Mouse (Mus musculus): ENCODE data around the gene Rnf43. TPM values are rescaled to one million over a fixed set of nuclear protein-coding genes. Genes with fewer than 3 reads are reported as not detected.

Rnf43 gene
- polyA plus RNA-seq, 1 experiment from 2014 or later, result 3.8 TPM

DNA sequence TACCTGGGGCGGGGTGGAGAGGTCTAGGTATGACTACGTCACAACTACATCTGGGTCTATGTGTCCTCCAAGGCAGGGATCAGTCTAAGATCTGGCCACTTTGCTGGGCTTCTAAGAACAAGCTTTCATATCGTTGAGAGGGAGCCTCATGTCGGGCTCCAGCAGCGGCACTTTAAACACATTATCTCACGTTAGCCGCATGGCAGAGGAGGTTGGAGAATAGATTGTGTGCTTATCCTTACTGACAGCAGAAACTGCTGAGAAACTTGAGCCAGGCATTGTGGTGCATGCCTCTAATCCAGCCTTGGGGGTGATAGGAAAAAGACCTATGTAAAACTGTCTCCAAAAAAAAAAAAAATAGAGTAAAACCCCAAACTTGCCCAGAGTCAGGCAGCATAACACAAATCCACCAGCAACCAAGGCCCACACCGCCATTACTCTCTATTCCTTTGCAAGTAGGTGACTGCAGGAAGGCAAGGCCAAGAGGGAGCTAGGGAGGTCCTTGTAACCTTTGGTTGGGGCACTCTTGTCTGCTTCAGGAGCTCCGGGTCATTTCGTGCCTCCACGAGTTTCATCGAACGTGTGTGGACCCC, 67.2 kb downstream of the Rnf43 start:
- peaks cover 100% of the 10 kb centered on the region for H3K4me1 ChIP-seq (replicated peaks)
- H3K4me2 ChIP-seq, result peak overlapping the region; percentile 71
- ATAC-seq (ENCODE audit: low read depth) (peak; percentile 56), DNase-seq (peak; percentile 76)
- peak overlapping the region; percentile 53 for H3K4me3 ChIP-seq (replicated peaks)
- WGBS (ENCODE audit: insufficient replicate concordance), result 34% methylated on average over 13 of the region's 13 CpGs
- H3K9ac ChIP-seq, result peak overlapping the region; percentile 74
- H3K27me3 ChIP-seq, result no peaks in the 10 kb centered on the region
- H3K36me3 ChIP-seq, result peaks cover 29% of the 10 kb centered on the region
- peak overlapping the region; percentile 99 for H3K27ac ChIP-seq
- H3K9me3 ChIP-seq (replicated peaks), result no peaks in the 10 kb centered on the region

DNA sequence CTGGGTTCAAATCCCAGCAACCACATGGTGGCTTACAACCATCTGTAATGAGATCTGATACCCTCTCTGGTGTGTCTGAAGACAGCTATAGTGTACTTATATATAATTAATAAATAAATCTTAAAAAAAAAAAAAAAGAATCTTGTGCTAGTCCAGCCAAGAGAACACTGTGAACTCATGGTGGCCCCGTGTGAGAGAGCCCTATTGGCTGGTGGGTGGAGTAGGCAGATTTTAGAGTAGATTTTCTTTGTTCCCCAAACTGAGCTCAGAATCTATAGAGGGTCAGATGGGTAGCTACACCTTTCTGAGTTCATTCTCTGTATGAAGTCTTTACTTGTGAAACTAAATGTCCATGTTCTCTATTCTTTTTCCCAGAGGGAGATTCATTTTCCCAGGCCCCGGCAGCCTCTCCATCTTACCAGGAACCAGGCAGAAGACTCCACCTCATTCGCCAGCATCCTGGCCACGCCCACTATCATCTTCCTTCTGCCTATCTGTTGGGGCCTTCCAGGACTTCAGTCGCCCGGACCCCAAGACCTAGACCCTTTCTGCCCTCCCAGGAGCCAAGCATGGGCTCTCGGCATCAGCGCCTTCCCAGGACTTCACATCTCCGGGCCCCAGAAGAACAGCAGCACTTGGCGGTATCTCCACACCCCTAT, 68.3 kb downstream of the Rnf43 start:
- Histone ChIP-seq H3K4me2 (peak overlapping the region; percentile 71), H3K36me3 (peaks cover 29% of the 10 kb centered on the region), H3K4me3 (replicated peaks) (peak overlapping the region; percentile 53; the same call in 1 of the 2 replicates), H3K27ac (peak overlapping the region; percentile 99), H3K27me3 (no peaks in the 10 kb centered on the region), H3K9ac (peak overlapping the region; percentile 74), H3K4me1 (replicated peaks) (peaks cover 100% of the 10 kb centered on the region), H3K9me3 (replicated peaks) (no peaks in the 10 kb centered on the region)
- ATAC-seq (ENCODE audit: low read depth) (no peak), DNase-seq (no peak)
- WGBS (ENCODE audit: insufficient replicate concordance), result 53% methylated on average over 10 of the region's 10 CpGs

DNA sequence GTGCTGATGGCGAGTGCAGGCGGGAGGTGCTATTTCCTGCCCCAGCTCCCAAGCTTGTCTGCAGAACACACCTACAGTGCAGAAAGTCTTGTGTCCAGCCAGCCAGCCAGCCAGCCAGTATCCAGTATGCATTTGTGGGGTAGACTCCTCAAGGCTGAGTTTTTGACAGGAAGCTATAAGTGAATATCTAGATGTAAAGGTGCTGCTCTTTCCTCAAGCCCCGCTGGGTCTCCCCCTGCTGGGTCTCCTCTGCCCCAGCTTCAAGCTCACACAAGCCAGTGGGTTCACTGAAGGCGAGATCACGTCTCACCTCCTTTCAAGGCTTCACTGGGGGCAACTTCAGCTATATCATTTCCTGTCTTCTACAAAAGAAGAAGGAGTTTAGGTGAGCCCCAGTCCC, 71.8 kb downstream of the Rnf43 start:
- H3K4me3 ChIP-seq (replicated peaks), result peak overlapping the region; percentile 31
- H3K4me2 ChIP-seq, result peak overlapping the region; percentile 71
- ATAC-seq (ENCODE audit: low read depth) (no peak), DNase-seq (no peak)
- H3K4me1 ChIP-seq (replicated peaks), result peaks cover 82% of the 10 kb centered on the region
- WGBS (ENCODE audit: insufficient replicate concordance), result 42% methylated on average over 5 of the region's 5 CpGs
- H3K27me3 ChIP-seq, result no peaks in the 10 kb centered on the region
- peak overlapping the region; percentile 82 for H3K9ac ChIP-seq
- no peaks in the 10 kb centered on the region for H3K9me3 ChIP-seq (replicated peaks)
- peak overlapping the region; percentile 99 for H3K27ac ChIP-seq
- peaks cover 33% of the 10 kb centered on the region for H3K36me3 ChIP-seq

DNA sequence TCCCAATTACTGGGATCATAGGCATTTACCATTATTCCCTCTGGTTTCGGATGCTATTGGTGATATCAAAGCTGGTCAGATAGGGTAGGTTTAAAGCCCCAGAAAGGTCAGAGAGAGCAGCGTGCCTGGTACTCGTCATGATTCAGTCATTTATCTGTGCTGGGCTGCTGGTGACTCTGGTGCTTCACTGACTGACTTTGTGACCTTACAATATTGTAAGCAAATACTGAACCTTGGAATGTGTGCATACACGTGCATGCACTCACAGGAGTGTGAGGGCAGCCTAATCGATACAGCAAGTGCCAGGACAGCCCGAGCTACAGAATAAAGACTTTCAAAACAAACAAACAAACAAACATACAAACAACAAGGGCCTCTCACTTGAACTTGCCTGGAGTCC, 73.2 kb downstream of the Rnf43 start:
- no peaks in the 10 kb centered on the region for H3K27me3 ChIP-seq
- 28% methylated on average over 6 of the region's 6 CpGs for WGBS (ENCODE audit: insufficient replicate concordance)
- ATAC-seq (ENCODE audit: low read depth), result peak; percentile 13; the same call in 1 of the 2 replicates
- DNase-seq, result no peak
- no peaks in the 10 kb centered on the region for H3K9me3 ChIP-seq (replicated peaks)
- peak overlapping the region; percentile 91 for H3K4me2 ChIP-seq
- H3K36me3 ChIP-seq, result peaks cover 47% of the 10 kb centered on the region
- H3K4me3 ChIP-seq (replicated peaks), result peak overlapping the region; percentile 92
- peak overlapping the region; percentile 99 for H3K27ac ChIP-seq
- peak overlapping the region; percentile 82 for H3K9ac ChIP-seq
- H3K4me1 ChIP-seq (replicated peaks), result peaks cover 76% of the 10 kb centered on the region

DNA sequence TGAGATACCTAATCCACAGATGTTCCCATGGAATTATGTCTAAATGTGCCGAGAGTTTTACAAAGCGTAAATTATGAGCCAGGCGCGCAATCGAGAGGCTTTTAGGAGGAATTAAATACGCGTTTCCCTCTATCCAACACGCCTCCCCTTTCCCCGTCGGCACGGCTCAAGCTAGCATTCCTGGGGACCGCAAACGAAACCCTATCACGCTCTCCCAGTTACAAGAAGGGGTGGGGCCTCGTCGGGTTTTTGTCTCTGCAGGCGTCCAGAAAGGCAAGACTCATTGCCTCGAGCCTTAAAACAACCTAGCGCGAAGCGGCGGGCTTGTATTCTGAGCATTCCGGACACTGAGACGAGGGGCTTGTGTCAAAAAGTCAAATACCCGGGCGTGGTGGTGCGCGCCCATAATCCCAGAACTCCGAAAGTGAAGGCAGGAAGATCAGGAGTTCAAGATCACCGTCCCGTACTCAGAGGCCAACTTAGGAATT, 74.2 kb downstream of the Rnf43 start:
- peak overlapping the region; percentile 99 for H3K27ac ChIP-seq
- no peaks in the 10 kb centered on the region for H3K9me3 ChIP-seq (replicated peaks)
- peak overlapping the region; percentile 82 for H3K9ac ChIP-seq
- H3K4me2 ChIP-seq, result peak overlapping the region; percentile 91
- H3K36me3 ChIP-seq, result peaks cover 48% of the 10 kb centered on the region
- no peaks in the 10 kb centered on the region for H3K27me3 ChIP-seq
- ATAC-seq (ENCODE audit: low read depth) (peak; percentile 81), DNase-seq (peak; percentile 80)
- peaks cover 68% of the 10 kb centered on the region for H3K4me1 ChIP-seq (replicated peaks)
- peak overlapping the region; percentile 92 for H3K4me3 ChIP-seq (replicated peaks)
- under 1% methylated on average over 31 of the region's 31 CpGs for WGBS (ENCODE audit: insufficient replicate concordance)

DNA sequence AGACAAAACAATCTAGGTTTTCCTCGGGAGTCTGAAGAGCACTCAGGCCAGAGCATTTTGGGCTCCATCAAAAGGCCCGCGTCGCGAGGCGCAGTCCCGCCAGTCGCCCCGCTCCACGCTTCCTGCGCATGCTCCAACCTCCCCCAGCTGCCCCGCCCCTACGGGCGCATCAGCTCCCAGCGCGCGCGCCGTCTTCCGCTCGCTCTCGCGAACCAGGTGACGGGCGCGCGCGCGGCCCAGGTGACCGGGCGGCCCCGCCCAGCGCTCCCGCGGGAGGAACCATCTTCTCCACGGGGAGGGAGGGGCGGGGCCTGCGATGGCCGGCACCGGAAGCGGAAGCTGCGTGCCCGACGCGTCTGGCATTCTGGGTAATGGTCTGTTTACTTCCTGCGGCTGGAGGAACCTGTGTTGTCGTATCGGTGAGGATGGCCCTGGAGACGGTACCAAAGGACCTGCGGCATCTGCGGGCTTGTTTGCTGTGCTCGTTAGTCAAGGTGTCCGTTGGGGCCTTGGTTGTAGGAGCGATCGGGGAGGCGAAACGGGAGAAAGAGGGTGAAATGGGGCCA, 74.7 kb downstream of the Rnf43 start, which contains the start of gene Supt4a:
TSS of gene Supt4a (plus strand) at position 378 of the 566 bp plus-strand sequence.
- H3K27ac ChIP-seq, result peak within 1 kb of the TSS; percentile 99
- 1% methylated on average over 57 of the region's 57 CpGs for WGBS (ENCODE audit: insufficient replicate concordance)
- no peaks in the 10 kb centered on the region for H3K27me3 ChIP-seq
- peak within 1 kb of the TSS; percentile 93 for H3K9ac ChIP-seq
- ATAC-seq (ENCODE audit: low read depth), result peak; percentile 86
- H3K4me1 ChIP-seq (replicated peaks), result peaks cover 67% of the 10 kb centered on the region
- H3K4me2 ChIP-seq, result peak within 1 kb of the TSS; percentile 91
- peaks cover 48% of the 10 kb centered on the region for H3K36me3 ChIP-seq
- peak; percentile 95 for DNase-seq
- H3K9me3 ChIP-seq (replicated peaks), result no peaks in the 10 kb centered on the region
- peak within 1 kb of the TSS; percentile 92 for H3K4me3 ChIP-seq (replicated peaks)

DNA sequence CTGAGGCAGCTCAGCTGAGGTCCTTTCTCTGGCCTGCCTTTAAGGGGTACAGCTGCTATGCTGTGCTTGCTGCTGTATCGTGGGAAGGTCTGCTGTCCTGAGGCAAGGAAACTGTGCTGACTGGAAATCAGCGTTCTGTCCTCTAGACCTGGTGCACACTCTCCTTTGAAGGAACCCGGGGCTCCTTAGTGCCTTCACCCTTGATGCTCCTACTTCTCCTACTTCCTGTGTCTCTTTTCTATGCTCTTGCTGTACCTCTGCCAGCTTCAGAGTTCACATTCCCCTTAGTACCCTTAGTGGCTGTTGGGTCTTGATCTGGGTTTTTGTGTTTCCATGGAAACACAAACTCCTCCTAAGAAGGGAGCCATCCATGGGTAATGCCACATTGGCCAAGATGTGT, 81.2 kb downstream of the Rnf43 start:
- peaks cover 71% of the 10 kb centered on the region for H3K36me3 ChIP-seq
- H3K4me3 ChIP-seq (replicated peaks), result no peak overlapping the region
- H3K9ac ChIP-seq, result no peak overlapping the region
- 0 out of 2 replicates have a peak overlapping the region, but pooled peaks have one; percentile 41 for H3K27ac ChIP-seq
- no peak for DNase-seq
- no peaks in the 10 kb centered on the region for H3K27me3 ChIP-seq
- ATAC-seq (ENCODE audit: low read depth), result no peak
- H3K9me3 ChIP-seq (replicated peaks), result no peaks in the 10 kb centered on the region
- no peak overlapping the region for H3K4me2 ChIP-seq
- WGBS (ENCODE audit: insufficient replicate concordance), result 82% methylated on average over 3 of the region's 3 CpGs
- peaks cover 53% of the 10 kb centered on the region for H3K4me1 ChIP-seq (replicated peaks)

DNA sequence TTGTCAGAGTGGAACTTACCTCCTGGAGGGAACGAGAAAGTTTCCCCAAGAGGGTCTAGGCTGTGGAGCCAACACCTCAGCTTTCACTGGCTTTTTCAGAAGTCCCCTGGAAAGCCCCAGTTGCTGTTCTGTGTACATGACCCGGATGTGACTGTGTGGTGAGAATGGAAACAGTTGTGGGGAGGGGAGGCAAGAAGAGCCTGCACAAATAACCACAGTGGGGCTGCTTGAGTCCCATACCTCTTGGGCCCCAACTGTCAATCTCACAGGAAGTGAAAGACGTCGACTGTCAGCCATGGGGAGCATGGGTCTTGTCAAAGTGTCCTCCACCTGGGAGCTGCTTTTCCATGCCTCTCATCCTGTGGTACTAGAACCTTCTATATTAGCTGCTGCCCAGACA, 82.4 kb downstream of the Rnf43 start:
- no peak overlapping the region; the same call in 1 of the 2 replicates for H3K9ac ChIP-seq
- H3K4me3 ChIP-seq (replicated peaks), result no peak overlapping the region
- H3K27ac ChIP-seq, result peak overlapping the region; percentile 100
- peaks cover 60% of the 10 kb centered on the region for H3K36me3 ChIP-seq
- ATAC-seq (ENCODE audit: low read depth) (no peak), DNase-seq (no peak)
- H3K27me3 ChIP-seq, result no peaks in the 10 kb centered on the region
- H3K9me3 ChIP-seq (replicated peaks), result no peaks in the 10 kb centered on the region
- no peak overlapping the region for H3K4me2 ChIP-seq
- H3K4me1 ChIP-seq (replicated peaks), result peaks cover 57% of the 10 kb centered on the region
- WGBS (ENCODE audit: insufficient replicate concordance), result 46% methylated on average over 4 of the region's 4 CpGs

DNA sequence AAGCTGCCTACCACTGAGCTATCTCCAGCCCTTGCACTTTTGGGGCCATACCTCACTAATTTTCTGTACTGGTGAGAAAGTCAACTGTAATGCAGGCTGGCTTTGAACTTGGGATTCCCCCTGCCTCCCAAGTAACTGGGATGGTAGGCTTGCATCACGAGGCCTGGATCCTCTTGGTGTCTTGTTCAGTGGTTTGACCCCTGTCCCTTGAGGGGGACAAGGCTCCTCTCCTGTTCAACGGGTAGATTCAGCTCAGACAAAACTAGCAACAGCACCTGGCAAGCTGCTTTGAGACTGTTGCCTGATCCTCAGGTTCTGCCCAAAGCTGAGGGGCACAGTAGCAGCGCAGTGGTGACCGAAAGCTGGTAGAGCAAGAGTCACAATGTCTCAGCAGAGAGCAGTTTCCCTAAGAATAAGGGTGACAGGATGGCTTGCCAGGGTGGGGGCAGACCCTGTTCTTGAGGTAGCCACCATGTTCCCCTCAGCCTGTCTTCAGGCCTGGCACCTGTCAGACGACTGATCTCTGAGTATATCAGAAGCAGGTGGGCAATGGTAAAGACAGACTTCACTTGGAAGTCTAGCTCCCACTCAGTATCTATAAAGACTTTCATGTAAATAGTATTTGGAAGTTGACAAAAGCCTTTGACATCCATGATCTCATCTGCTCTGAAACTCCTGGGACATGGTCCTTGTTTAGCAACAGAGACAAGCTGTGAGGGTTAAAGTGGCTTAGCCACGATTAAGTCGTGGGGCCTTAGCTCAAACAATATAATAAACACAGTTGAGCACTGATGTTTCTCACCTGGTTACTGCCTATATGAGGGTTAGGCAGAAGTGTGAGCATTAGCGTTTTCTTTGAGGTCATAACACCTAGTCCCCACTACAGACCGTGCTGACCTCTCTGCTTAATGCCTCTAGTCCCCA, 83.4 kb downstream of the Rnf43 start:
- Histone ChIP-seq H3K36me3 (peaks cover 51% of the 10 kb centered on the region), H3K27me3 (no peaks in the 10 kb centered on the region), H3K4me1 (replicated peaks) (peaks cover 64% of the 10 kb centered on the region), H3K9ac (no peak overlapping the region), H3K4me2 (no peak overlapping the region), H3K27ac (peak overlapping the region; percentile 100), H3K4me3 (replicated peaks) (no peak overlapping the region), H3K9me3 (replicated peaks) (no peaks in the 10 kb centered on the region)
- no peak for DNase-seq
- ATAC-seq (ENCODE audit: low read depth), result no peak
- WGBS (ENCODE audit: insufficient replicate concordance), result 79% methylated on average over 9 of the region's 9 CpGs

DNA sequence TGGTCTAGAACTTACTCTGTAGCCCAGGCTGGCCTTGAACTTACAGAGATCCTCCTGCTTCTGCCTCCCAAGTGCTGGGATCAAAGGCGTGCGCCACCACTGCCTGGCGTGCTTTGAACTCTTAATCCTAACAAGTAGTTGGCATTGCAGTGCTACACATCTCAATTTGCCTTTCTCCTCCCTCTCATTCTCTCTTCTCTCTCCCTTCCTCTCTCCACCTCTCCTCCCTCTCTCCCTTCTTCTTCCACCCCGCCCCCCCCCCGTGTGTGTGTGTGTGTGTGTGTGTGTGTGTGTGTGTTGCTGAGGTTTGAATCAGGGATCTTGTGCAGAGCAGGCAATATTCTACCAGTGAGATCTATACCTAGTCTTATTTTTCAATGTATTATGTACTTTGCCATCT, 84.8 kb downstream of the Rnf43 start:
- H3K36me3 ChIP-seq, result peaks cover 37% of the 10 kb centered on the region
- no peak overlapping the region for H3K4me3 ChIP-seq (replicated peaks)
- ATAC-seq (ENCODE audit: low read depth), result no peak
- H3K4me2 ChIP-seq, result no peak overlapping the region
- H3K9ac ChIP-seq, result peak overlapping the region; percentile 98; the same call in 1 of the 2 replicates
- no peaks in the 10 kb centered on the region for H3K9me3 ChIP-seq (replicated peaks)
- peak overlapping the region; percentile 100 for H3K27ac ChIP-seq
- H3K27me3 ChIP-seq, result no peaks in the 10 kb centered on the region
- peaks cover 71% of the 10 kb centered on the region for H3K4me1 ChIP-seq (replicated peaks)
- 85% methylated on average over 5 of the region's 5 CpGs for WGBS (ENCODE audit: insufficient replicate concordance)
- DNase-seq, result no peak

All from liver, embryonic 13.5 days (tissue).